Mouse (Mus musculus) cortical plate, adult 2 months (tissue): ENCODE measurements around the gene Tbrg1. TPM values are rescaled to one million over a fixed set of nuclear protein-coding genes. Genes with fewer than 3 reads are reported as not detected.

Experiments used
- H3K27ac ChIP-seq: fragments of 200-500 bp; 2 replicates; pipeline ENCODE4 v1.5.1; 2012; ENCODE audit warnings: low read length, control low read depth, inconsistent platforms; ENCODE audit not compliant: insufficient read depth
- H3K4me1 ChIP-seq: fragments of 200-500 bp; 2 replicates; pipeline ENCODE4 v1.6.1; 2011; ENCODE audit warnings: low read length; ENCODE audit not compliant: control insufficient read depth, insufficient read depth
- H3K4me3 ChIP-seq: fragments of 200-500 bp; 2 replicates; pipeline ENCODE4 v1.5.1; 2011; ENCODE audit warnings: mild to moderate bottlenecking, low read length, control low read depth; ENCODE audit not compliant: insufficient read depth
- CTCF ChIP-seq: fragments of 200-500 bp; IDR thresholded peaks from 2 replicates; pipeline ENCODE4 v1.5.1; 2011; ENCODE audit warnings: mild to moderate bottlenecking, control low read depth, low read length; ENCODE audit not compliant: insufficient read depth; ENCODE audit errors: extremely low read depth
- POLR2A ChIP-seq: fragments of 200-500 bp; IDR thresholded peaks from 2 replicates; pipeline ENCODE4 v1.6.1; 2011; ENCODE audit warnings: mild to moderate bottlenecking, low read length, control low read depth; ENCODE audit not compliant: insufficient read depth; ENCODE audit errors: extremely low read depth
- polyA plus RNA-seq: library from polyadenylated mRNA; depleted of rRNA; stranded (reverse); fragments of >200 nt; gene quantifications from 2 replicates; pipeline ENCODE4 v1.2.3, GENCODE M21; 2012

Gene Tbrg1
- polyA plus RNA-seq, 1 experiment = 48.0 TPM

DNA sequence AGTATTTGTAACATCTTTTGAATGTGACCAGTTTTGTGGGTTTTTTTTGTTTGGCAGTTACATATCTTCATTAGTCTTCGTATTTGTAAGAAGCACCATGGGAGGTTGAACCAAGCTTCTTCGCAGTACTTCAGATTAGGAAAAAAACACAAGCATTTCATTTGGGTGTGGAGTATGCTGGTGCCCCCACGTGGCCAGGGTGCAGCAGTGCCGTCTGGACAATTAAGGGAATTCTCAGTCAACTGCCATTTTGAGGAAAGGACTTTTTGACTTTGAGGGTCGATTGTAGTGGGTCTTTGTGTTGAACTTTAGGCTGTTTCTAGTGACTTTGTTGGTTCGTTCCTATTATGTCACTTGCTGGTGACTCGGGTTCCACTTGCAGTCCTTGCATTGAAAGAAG lies 20.8 kb downstream of the Tbrg1 start:
- TF ChIP-seq POLR2A (no peak), CTCF (peak; percentile 75)
- Histone ChIP-seq H3K27ac (0 out of 2 replicates have a peak overlapping the region, but pooled peaks have one; percentile 28), H3K4me3 (no peak overlapping the region), H3K4me1 (no peaks in the 10 kb centered on the region; the same call in 1 of the 2 replicates)

- Histone ChIP-seq H3K27ac (no peak overlapping the region), H3K4me3 (no peak overlapping the region), H3K4me1 (no peaks in the 10 kb centered on the region; the same call in 1 of the 2 replicates)
- TF ChIP-seq POLR2A (no peak), CTCF (no peak)
Observed at GRCm38 (mm10) chr9:37634269-37634668, 22.8 kb downstream of the Tbrg1 start.

DNA sequence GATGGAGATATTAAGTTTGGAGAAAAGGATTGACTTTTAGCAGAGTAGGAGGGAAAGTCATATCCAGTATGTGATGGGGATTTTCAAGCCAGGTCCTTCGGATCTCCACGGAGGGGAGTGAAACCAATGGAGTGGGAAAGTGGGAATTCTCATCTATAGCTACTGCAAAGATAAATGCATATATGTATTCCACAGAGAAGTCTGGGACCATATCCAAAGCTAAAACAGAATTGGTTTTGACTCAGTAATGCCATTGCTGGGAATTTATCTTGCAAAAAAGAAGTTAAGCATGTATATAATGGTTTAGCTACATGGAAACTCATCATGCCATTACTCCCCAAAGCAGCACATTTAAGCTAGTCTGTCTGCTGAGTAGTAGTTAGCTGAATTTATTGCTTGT lies 24.8 kb downstream of the Tbrg1 start:
- Histone ChIP-seq H3K27ac (peak overlapping the region; percentile 15; the same call in 1 of the 2 replicates), H3K4me1 (no peaks in the 10 kb centered on the region; the same call in 1 of the 2 replicates)

DNA sequence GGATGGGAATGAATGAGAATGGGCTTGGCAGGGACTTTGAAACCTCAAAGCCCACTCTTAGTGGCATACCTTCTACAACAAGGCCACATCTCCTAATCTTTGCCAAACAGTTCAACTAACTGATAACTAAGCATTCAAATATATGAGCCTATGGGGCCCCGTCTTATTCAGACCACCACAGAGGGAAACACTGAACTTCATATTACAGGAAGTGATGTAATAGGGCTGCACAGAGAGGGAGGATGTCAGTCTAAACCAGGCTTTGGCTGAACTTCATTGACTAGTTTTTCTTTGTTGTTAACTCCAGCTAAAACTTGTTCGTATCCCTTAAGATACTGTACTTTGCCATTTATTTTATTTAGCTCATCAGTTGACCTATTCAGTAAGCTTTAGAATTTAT lies 27.2 kb downstream of the Tbrg1 start:
- no peak overlapping the region for H3K4me3 ChIP-seq
- H3K4me1 ChIP-seq = peaks cover 6% of the 10 kb centered on the region
- TF ChIP-seq POLR2A (no peak), CTCF (no peak)
- H3K27ac ChIP-seq = no peak overlapping the region

More for the DNA sequence above, 24.8 kb downstream of the Tbrg1 start:
- H3K4me3 ChIP-seq = no peak overlapping the region
- TF ChIP-seq CTCF (no peak), POLR2A (no peak)

- no peak overlapping the region for H3K4me3 ChIP-seq
- no peak for TF ChIP-seq CTCF
- TF ChIP-seq POLR2A = no peak
- H3K4me1 ChIP-seq = peaks cover 6% of the 10 kb centered on the region
- no peak overlapping the region for H3K27ac ChIP-seq
Observed at GRCm38 (mm10) chr9:37628581-37628980, 28.5 kb downstream of the Tbrg1 start.

DNA sequence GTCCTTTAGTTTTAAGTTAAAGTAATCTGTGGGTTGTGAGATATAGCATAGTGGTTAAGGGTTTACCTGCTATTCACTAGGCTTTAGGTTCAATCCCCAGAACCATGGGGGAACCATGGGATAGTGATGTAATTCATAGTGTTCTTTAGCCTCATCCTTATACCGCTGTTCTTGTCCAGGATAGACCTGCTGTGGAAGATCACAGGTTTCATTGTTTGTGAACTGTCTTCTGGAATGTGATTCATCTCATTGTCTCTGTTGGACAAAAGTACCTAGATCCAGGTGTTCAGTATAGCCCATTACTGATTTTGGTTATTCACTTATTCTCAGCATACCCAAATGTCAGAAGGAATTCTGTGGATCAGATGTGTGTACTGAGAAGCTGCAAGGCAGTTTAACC lies 29.8 kb downstream of the Tbrg1 start:
- Histone ChIP-seq H3K4me3 (no peak overlapping the region), H3K27ac (no peak overlapping the region), H3K4me1 (peaks cover 6% of the 10 kb centered on the region)
- no peak for TF ChIP-seq POLR2A
- no peak for TF ChIP-seq CTCF

DNA sequence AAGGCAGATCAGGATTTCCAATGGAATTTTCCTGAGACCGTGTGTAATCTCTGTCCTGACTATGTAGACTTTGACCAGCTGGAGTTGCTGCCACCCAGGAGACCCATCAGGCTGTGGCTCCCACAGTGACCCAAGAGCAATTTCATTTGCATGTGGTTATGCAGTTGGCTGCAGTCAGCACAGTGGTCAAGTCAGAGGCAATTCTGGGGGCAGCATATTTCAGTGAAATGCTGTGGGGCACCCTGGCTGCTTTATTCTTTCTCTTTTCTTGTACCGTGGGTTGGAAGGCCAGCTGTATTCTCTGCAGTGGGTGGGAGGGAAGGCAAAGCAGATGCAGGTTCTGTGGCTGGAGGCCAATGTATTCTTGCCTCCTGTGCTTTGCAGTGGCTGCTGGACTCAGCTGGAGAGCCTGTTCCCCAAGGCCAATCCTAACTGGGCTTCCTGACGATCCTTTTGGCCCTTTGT lies 31.0 kb downstream of the Tbrg1 start:
- no peak for TF ChIP-seq CTCF
- no peak for TF ChIP-seq POLR2A
- H3K4me3 ChIP-seq = no peak overlapping the region
- peaks cover 7% of the 10 kb centered on the region for H3K4me1 ChIP-seq
- H3K27ac ChIP-seq = peak overlapping the region; percentile 56

DNA sequence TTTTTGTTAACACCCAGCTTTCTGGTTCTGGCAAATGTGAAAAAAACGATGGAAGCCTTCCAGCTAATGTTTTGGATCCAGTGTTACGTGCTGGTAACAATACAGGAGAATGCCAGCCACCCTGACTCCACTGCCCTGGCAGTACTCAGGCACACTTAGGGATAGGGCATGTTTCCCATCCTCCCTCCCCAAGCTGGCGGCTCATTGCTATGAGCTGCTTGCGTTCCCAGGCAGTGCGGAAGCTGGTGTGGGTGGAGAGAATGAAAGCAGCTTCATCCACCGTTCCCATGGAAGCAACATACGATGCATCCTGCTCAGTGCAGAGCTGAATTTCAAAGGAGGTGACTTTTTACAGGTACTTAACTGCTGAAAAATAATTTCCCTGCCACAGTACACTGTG lies 31.5 kb downstream of the Tbrg1 start:
- Histone ChIP-seq H3K4me3 (no peak overlapping the region), H3K27ac (peak overlapping the region; percentile 56), H3K4me1 (peaks cover 8% of the 10 kb centered on the region)
- peak; percentile 53; the same call in 1 of the 2 replicates for TF ChIP-seq POLR2A
- no peak for TF ChIP-seq CTCF

DNA sequence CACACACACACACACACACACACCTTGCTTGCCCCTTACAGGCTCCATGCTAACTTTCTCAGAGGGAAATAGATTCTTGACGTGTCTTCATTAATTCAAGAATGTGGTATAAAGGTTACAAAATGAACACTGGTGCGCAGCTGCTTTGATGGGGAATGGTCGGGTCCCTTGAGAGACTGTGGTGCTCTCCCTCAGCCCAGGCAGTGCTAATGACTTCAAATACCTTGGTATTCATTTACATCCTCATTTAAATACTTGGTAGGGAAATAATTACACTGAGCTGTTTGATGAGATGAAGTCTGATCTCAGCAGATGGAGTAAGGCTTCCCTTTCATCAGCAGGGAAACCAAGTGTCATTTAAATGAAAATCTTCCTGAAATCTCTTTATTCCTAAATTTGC lies 32.0 kb downstream of the Tbrg1 start:
- Histone ChIP-seq H3K27ac (peak overlapping the region; percentile 11), H3K4me3 (no peak overlapping the region), H3K4me1 (peaks cover 8% of the 10 kb centered on the region)
- TF ChIP-seq POLR2A (no peak), CTCF (no peak)

DNA sequence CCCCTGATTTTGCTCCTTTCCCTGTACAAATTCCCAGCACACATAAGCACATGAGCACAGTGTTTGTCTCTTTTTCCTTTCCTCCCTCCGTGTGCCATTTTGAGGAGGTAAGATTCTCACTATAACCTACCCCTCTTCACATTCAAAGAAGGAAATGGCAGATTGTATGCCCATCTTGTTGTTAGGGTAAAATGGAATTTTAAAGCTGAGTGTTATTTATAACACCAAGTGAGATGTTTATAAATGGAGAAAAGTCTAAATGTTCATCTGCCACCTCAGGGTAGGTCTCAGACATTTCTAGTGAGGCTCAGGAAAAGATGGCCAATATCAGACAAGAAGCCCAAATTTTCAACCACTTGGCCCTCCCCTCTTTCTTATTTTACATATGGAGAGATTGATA lies 32.6 kb downstream of the Tbrg1 start:
- no peak for TF ChIP-seq POLR2A
- TF ChIP-seq CTCF = no peak
- Histone ChIP-seq H3K4me1 (peaks cover 8% of the 10 kb centered on the region), H3K4me3 (no peak overlapping the region), H3K27ac (peak overlapping the region; percentile 11; the same call in 1 of the 2 replicates)

- no peak overlapping the region for H3K4me3 ChIP-seq
- TF ChIP-seq POLR2A = no peak
- TF ChIP-seq CTCF = no peak
- H3K4me1 ChIP-seq = peaks cover 8% of the 10 kb centered on the region
- H3K27ac ChIP-seq = no peak overlapping the region; the same call in 1 of the 2 replicates
Observed at GRCm38 (mm10) chr9:37623981-37624380, 33.1 kb downstream of the Tbrg1 start.
